Mouse (Mus musculus) left cerebral cortex, adult 2 months (tissue): ENCODE results near the gene Olfr481. TPM values are rescaled to one million over a fixed set of nuclear protein-coding genes. Genes with fewer than 3 reads are reported as not detected.

Experiments used
- DNase-seq, 2 experiments: peaks; one replicate each; pipeline ENCODE4 v3.0.0; 2021 to 2022; ENCODE audit warnings: low spot score in 2 of 2, mixed read lengths in 1 of 2; ENCODE audit errors: extremely low spot score in 1 of 2
- H3K27ac ChIP-seq: fragments of 200-600 bp; 2 replicates; pipeline ENCODE4 v1.8.1; 2022
- H3K4me3 ChIP-seq: fragments of 200-600 bp; 2 replicates; pipeline ENCODE4 v1.8.1; 2022
- CTCF ChIP-seq: fragments of 200-600 bp; IDR thresholded peaks from 2 replicates; pipeline ENCODE4 v1.8.1; 2022; ENCODE audit warnings: antibody characterized with exemption, mild to moderate bottlenecking, moderate library complexity
- intact Hi-C: fragments of 180-260 bp; cut with DNase I; formaldehyde crosslinking; loops from one replicate; pipeline ENCODE4 v1.15.1; 2025
- long read RNA-seq, 2 experiments: library from polyadenylated mRNA; stranded (forward); transcript quantifications; one replicate each; pipeline ENCODE4 v2.0.0; 2021; ENCODE audit warnings: borderline mapping rate in 2 of 2
- total RNA-seq, 2 experiments: library from RNA; stranded (reverse); gene quantifications; 2 replicates each; pipeline ENCODE4 v1.2.3; 2021

Gene Olfr481
- total RNA-seq: not detected
- long read RNA-seq, experiment 1: 0 reads
- long read RNA-seq, experiment 2: 0 reads

DNA sequence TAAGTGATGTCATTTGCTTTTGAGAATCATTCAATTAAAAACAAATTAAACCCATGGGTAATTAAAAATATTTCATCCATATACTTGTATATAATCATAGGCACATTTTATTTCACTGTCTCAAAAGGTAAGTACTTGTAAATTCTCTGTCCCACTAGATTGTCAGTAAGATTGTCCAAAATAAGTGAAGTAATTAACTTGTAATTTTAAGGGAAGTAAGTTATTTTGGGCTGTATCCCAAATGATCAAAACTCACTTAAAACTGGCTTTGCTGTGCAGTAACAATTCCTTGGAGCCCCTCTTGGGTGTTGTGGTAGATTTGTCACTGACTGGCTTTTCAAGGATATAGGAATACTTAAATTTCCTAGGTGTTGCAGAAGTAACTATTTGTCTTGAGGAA is at the start of gene Olfr481:
TSS of gene Olfr481 (plus strand) at position 301 of the 400 bp plus-strand sequence.
- DNase-seq: no peak
- no peak for TF ChIP-seq CTCF
- intact Hi-C loops: no loop called here
- Histone ChIP-seq H3K4me3 (no peak within 1 kb of the TSS), H3K27ac (no peak within 1 kb of the TSS)

DNA sequence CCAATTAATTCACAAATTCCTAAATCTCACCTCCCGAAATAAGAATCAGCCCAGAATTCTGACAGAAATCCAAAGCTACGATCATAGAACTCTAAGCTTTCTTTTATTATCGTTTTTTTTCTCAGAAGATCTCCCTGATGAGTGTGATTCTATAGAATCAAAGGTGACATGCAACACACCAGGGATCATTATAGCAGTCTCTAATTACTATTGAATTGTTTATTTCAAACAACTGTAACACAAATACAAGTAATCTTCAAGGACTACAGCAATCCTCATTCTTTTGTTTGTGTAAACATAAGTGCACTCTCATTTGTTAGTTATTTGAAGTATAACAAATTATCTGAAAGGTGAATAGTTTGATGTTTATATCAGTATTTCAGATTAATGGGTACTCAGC is 45.8 kb upstream of the Olfr481 start, which contains the start of gene Olfr478:
TSS of gene Olfr478 (minus strand) at position 101 of the 400 bp plus-strand sequence.
- DNase-seq: no peak
- no peak within 1 kb of the TSS for H3K27ac ChIP-seq
- no peak for TF ChIP-seq CTCF

DNA sequence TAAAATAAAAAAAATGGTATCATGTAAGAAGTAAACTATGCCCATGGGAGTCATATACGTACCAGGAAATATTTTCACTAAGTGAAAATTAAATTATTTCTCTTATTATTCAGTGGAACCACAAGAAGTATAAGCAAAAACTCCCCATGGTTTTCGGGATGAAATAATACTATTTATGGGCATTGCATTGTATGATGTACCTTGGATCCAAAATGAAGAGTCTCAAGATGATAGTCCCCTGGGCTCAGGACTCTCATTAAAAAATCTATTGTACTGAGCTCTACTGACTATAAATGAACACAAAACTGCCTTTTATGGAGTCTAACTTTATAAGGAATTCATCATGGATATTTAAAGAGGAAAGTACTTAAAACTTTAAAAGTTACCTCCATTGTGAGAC is 29.3 kb upstream of the Olfr481 start, which contains the start of gene Olfr479:
TSS of gene Olfr479 (plus strand) at position 301 of the 400 bp plus-strand sequence.
- no peak for TF ChIP-seq CTCF
- no peak for DNase-seq
- intact Hi-C loops: no loop called here
- Histone ChIP-seq H3K27ac (no peak within 1 kb of the TSS), H3K4me3 (no peak within 1 kb of the TSS)

More for the DNA sequence above, 45.8 kb upstream of the Olfr481 start, which contains the start of gene Olfr478:
- H3K4me3 ChIP-seq: no peak within 1 kb of the TSS
- intact Hi-C loops: no loop called here

DNA sequence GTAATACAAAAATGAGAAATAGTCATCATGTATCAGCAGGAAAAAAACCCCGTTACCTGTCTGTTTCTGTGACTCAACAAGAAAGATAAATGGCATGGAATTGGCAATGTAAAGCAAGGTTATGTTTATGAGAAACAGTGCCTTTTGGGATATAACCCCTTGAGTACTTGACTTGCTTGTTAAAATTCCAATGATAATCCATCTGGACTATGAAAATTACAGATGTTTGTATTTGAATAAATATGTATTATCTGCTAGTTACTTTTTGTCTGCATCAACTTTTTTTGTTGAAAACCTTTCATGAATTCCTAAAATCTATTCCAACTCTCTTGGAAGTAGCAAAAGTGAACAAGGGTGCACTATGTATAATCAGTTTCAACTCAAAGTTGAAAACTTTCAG is 12.4 kb upstream of the Olfr481 start, which contains the start of gene Olfr480:
TSS of gene Olfr480 (minus strand) at position 101 of the 400 bp plus-strand sequence.
- no peak within 1 kb of the TSS for H3K27ac ChIP-seq
- DNase-seq: no peak
- no peak for TF ChIP-seq CTCF
- intact Hi-C loops: no loop called here
- no peak within 1 kb of the TSS for H3K4me3 ChIP-seq

DNA sequence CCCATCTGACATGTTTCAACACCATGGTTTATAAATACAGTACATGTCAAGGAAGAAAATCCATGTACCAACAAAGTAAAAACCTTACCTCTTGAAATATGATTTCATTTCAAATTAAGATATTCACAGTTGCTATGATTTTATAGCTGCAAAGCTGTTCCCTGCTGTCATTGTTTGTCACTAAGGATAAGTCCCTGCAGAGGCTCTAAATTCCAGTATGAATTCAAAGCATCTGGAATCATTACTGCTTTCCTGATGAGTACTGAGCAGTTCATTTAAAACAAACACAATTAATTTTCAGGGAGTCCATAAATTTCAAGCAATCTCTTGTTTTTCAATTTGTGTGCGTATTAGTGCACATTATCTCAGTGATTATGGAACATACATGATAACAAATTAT is 17.8 kb downstream of the Olfr481 start, which contains the start of gene Olfr482:
TSS of gene Olfr482 (minus strand) at position 101 of the 400 bp plus-strand sequence.
- DNase-seq: no peak
- TF ChIP-seq CTCF: no peak
- Histone ChIP-seq H3K4me3 (no peak within 1 kb of the TSS), H3K27ac (no peak within 1 kb of the TSS)
- intact Hi-C loops: no loop called here

DNA sequence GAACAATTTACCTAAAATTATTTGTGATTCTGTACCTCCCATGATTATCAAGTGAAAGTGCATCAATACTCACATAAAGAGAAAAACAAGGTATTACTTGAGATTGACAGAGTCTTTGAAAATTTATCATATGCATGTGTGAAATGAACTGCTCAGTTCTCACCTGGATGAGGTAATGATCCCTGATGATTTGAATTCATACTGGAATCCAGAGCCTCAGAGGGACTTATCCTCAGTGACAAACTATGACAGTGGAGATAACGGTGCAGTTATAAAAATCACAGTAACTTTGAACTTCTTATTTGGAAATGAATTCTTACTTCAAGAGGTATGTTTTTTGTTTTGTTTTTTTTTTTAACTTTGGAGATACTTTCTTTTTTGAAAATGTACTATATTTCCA is 20.9 kb downstream of the Olfr481 start, which contains the start of gene Olfr483:
TSS of gene Olfr483 (plus strand) at position 301 of the 400 bp plus-strand sequence.
- Histone ChIP-seq H3K27ac (no peak within 1 kb of the TSS), H3K4me3 (no peak within 1 kb of the TSS)
- TF ChIP-seq CTCF: no peak
- intact Hi-C loops: no loop called here
- no peak for DNase-seq

DNA sequence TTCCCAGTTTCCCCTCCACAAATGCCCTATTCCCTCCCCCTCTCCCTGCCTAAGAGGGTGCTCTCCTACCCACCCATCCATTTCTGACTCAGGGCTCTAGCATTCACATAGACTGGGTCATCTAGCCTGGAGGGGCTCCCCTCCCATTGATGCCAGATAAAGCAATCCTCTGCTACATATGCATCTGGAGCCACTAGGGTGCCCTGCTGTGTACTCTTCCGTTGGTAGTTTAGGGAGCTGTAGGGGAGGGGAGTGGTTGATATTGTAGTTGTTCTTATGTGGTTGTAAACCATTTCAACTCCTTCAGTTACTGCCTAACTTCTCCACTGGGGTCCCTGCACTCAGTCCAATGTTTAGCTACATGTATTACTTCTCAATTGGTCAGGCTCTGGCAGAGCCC is 41.0 kb downstream of the Olfr481 start:
- no peak for TF ChIP-seq CTCF
- no peak overlapping the region for H3K4me3 ChIP-seq
- no peak for DNase-seq
- intact Hi-C loops: loop anchor here (1.0 kb wide), 1 partner anchor 114 kb away; no protein-coding TSS in a partner anchor
- H3K27ac ChIP-seq: no peak overlapping the region

DNA sequence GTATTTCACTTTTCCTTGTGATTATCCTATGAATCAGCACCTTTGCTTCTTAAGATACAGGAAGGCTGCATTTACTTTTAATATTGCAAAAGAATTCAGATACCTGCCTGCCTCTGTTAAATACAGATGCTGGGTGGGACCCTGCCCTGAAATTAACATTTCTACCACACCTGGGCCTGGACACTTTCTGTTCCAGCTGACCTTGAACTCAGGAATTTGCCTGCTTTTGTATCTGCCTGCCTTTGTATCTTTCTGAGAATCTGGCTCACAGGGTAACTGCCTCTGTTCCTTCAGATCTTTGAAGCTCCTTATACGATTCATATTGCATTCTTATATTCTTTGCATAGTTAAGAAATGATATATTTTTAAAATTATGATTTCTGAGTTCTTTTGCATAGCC is 41.8 kb downstream of the Olfr481 start:
- intact Hi-C loops: loop anchor here (1.0 kb wide), 1 partner anchor 113 kb away; no protein-coding TSS in a partner anchor

DNA sequence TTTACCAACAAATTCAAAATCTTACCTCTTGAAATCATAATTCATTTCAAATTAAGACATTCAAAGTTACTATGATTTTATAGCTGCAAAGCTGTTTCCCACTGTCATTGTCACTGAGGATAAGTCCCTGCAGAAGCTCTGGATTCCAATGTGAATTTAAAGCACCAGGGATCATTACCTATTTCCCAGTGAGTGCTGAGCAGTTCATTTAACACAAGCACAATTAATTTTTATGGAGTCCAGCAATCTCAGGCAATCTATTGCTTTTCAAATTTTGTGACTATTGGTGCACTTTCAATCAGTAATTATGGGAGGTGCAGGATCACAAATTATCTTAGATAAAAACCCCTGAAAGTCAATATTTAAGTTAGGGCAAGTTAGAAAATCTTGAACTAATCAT is 47.7 kb downstream of the Olfr481 start, which contains the start of gene Olfr484:
TSS of gene Olfr484 (minus strand) at position 101 of the 400 bp plus-strand sequence.
- TF ChIP-seq CTCF: no peak
- Histone ChIP-seq H3K27ac (no peak within 1 kb of the TSS), H3K4me3 (no peak within 1 kb of the TSS)
- intact Hi-C loops: no loop called here
- no peak for DNase-seq

More for the DNA sequence above, 41.8 kb downstream of the Olfr481 start:
- DNase-seq: no peak
- H3K27ac ChIP-seq: no peak overlapping the region
- H3K4me3 ChIP-seq: no peak overlapping the region
- no peak for TF ChIP-seq CTCF

Other genes with a start within 250 kb of the Olfr481 start
- not detected for gene Olfr470, start 232.4 kb upstream of the Olfr481 start, total RNA-seq
- not detected for gene Olfr472, start 182.0 kb upstream of the Olfr481 start, total RNA-seq
- gene Olfr473, start 149.4 kb upstream of the Olfr481 start, total RNA-seq: not detected
- gene Olfr474, start 125.2 kb upstream of the Olfr481 start, total RNA-seq: not detected
- not detected for gene Olfr476, start 115.1 kb upstream of the Olfr481 start, total RNA-seq
- gene Olfr477, start 93.2 kb upstream of the Olfr481 start, total RNA-seq: not detected
- gene Olfr478, start 45.9 kb upstream of the Olfr481 start, total RNA-seq: not detected
- gene Olfr479, start 29.2 kb upstream of the Olfr481 start, total RNA-seq: not detected
- not detected for gene Olfr480, start 12.5 kb upstream of the Olfr481 start, total RNA-seq
- gene Olfr482, start 17.7 kb downstream of the Olfr481 start, total RNA-seq: 1 to 10 TPM; 2.1 to 2.2 TPM
- gene Olfr483, start 21.0 kb downstream of the Olfr481 start, total RNA-seq: not detected
- gene Olfr484, start 47.6 kb downstream of the Olfr481 start, total RNA-seq: not detected
- gene Olfr485, start 80.0 kb downstream of the Olfr481 start, total RNA-seq: not detected
- gene Olfr486, start 92.9 kb downstream of the Olfr481 start, total RNA-seq: not detected
- not detected for gene Olfr487, start 134.8 kb downstream of the Olfr481 start, total RNA-seq
- gene Olfr488, start 178.5 kb downstream of the Olfr481 start, total RNA-seq: not detected
- not detected for gene Olfr490, start 209.1 kb downstream of the Olfr481 start, total RNA-seq
- not detected for gene Olfr491, start 233.6 kb downstream of the Olfr481 start, total RNA-seq
- not detected for gene Olfr492, start 243.8 kb downstream of the Olfr481 start, total RNA-seq